Mouse (Mus musculus) CH12.LX (cell line): ENCODE results near the gene Ldha. TPM values are rescaled to one million over a fixed set of nuclear protein-coding genes. Genes with fewer than 3 reads are reported as not detected.

ENCODE experiments used
- DNase-seq: peaks from one replicate; pipeline ENCODE4 v3.0.0-alpha.2; 2013; ENCODE audit errors: extremely low read depth
- H3K27ac ChIP-seq: 2 replicates; pipeline ENCODE4 v1.5.1; 2012; ENCODE audit warnings: low read depth, mild to moderate bottlenecking, control low read depth, moderate library complexity; ENCODE audit not compliant: insufficient read depth
- H3K27me3 ChIP-seq: replicated peaks from 2 replicates; pipeline ENCODE3; 2012; ENCODE audit warnings: inconsistent platforms
- H3K36me3 ChIP-seq, 2 experiments: replicated peaks in 1 of 2; 2 replicates each; pipeline versions ENCODE3 to v1.6.1; 2012; ENCODE audit warnings: inconsistent platforms in 1 of 2, low read length in 1 of 2, mild to moderate bottlenecking in 1 of 2, mixed read lengths in 1 of 2, moderate library complexity in 1 of 2; ENCODE audit not compliant: control insufficient read depth in 1 of 2, insufficient read depth in 1 of 2
- H3K4me1 ChIP-seq, 2 experiments: 2 replicates each; pipeline ENCODE4 v1.6.1; 2012; ENCODE audit warnings: inconsistent platforms in 1 of 2, moderate library complexity in 1 of 2; ENCODE audit not compliant: insufficient read depth in 2 of 2, control insufficient read depth in 1 of 2
- H3K4me2 ChIP-seq: 2 replicates; pipeline ENCODE4 v1.6.1; 2012; ENCODE audit warnings: low read depth, mild to moderate bottlenecking, control low read depth; ENCODE audit not compliant: poor library complexity, insufficient read depth, severe bottlenecking
- H3K4me3 ChIP-seq, 3 experiments: fragments of 150-350 bp in 1 of 3; sonication (generic) in 1 of 3; replicated peaks in 1 of 3; 2 replicates each; pipeline versions ENCODE3 to v1.5.1; 2011 to 2012; ENCODE audit warnings: low read depth in 2 of 3, low read length in 2 of 3, mild to moderate bottlenecking in 2 of 3, moderate library complexity in 2 of 3, control low read depth in 1 of 3, improper control_type of control experiment in 1 of 3, inconsistent platforms in 1 of 3, mixed read lengths in 1 of 3; ENCODE audit not compliant: poor library complexity in 1 of 3
- H3K79me2 ChIP-seq: replicated peaks from 2 replicates; pipeline ENCODE4 v1.6.1; 2012; ENCODE audit warnings: mild to moderate bottlenecking, moderate library complexity; ENCODE audit not compliant: control insufficient read depth, poor library complexity, insufficient read depth, severe bottlenecking; ENCODE audit errors: extremely low read depth
- H3K9ac ChIP-seq: 2 replicates; pipeline ENCODE4 v1.6.1; 2012; ENCODE audit warnings: low read depth, mild to moderate bottlenecking, control low read depth, moderate library complexity; ENCODE audit not compliant: insufficient read depth
- H3K9me3 ChIP-seq: replicated peaks from 2 replicates; pipeline ENCODE3; 2012; ENCODE audit warnings: low read length, inconsistent platforms, mixed read lengths
- BHLHE40 ChIP-seq: IDR thresholded peaks from 2 replicates; pipeline ENCODE4 v1.6.1; 2011; ENCODE audit warnings: mild to moderate bottlenecking, low read depth, low read length, improper control_type of control experiment
- CHD1 ChIP-seq: IDR thresholded peaks from 2 replicates; pipeline ENCODE4 v1.6.1; 2012; ENCODE audit warnings: low read depth, low read length, improper control_type of control experiment, inconsistent platforms
- CHD2 ChIP-seq: IDR thresholded peaks from 2 replicates; pipeline ENCODE4 v1.6.1; 2011; ENCODE audit warnings: low read length, improper control_type of control experiment
- CTCF ChIP-seq, 2 experiments: IDR thresholded peaks in 1 of 2; conservative IDR thresholded peaks in 1 of 2; 2 replicates each; pipeline ENCODE4 v1.5.1; 2011 to 2012; ENCODE audit warnings: low read depth in 2 of 2, low read length in 2 of 2, improper control_type of control experiment in 1 of 2, inconsistent platforms in 1 of 2, mild to moderate bottlenecking in 1 of 2, moderate library complexity in 1 of 2
- ELF1 ChIP-seq: IDR thresholded peaks from 2 replicates; pipeline ENCODE4 v1.6.1; 2014; ENCODE audit warnings: low read depth, mild to moderate bottlenecking, inconsistent platforms, low read length, improper control_type of control experiment
- HCFC1 ChIP-seq: IDR thresholded peaks from 2 replicates; pipeline ENCODE4 v1.6.1; 2012; ENCODE audit warnings: low read depth, mild to moderate bottlenecking, inconsistent platforms, low read length, improper control_type of control experiment
- MAX ChIP-seq: IDR thresholded peaks from 2 replicates; pipeline ENCODE4 v1.6.1; 2011; ENCODE audit warnings: low read length, improper control_type of control experiment
- MYC ChIP-seq: IDR thresholded peaks from 2 replicates; pipeline ENCODE4 v1.6.1; 2011; ENCODE audit warnings: low read depth, mild to moderate bottlenecking, improper control_type of control experiment, low read length
- NELFE ChIP-seq: IDR thresholded peaks from 2 replicates; pipeline ENCODE4 v1.6.1; 2011; ENCODE audit warnings: low read depth, low read length, improper control_type of control experiment
- POLR2A ChIP-seq: IDR thresholded peaks from 2 replicates; pipeline ENCODE4 v1.6.1; 2011; ENCODE audit warnings: low read depth, mild to moderate bottlenecking, improper control_type of control experiment, low read length
- POLR2AphosphoS2 ChIP-seq: IDR thresholded peaks from 2 replicates; pipeline ENCODE4 v1.6.1; 2011; ENCODE audit warnings: low read depth, low read length, improper control_type of control experiment
- RAD21 ChIP-seq: IDR thresholded peaks from 2 replicates; pipeline ENCODE4 v1.6.1; 2011; ENCODE audit warnings: low read depth, mild to moderate bottlenecking, low read length, improper control_type of control experiment, moderate library complexity
- SIN3A ChIP-seq: IDR thresholded peaks from 2 replicates; pipeline ENCODE4 v1.6.1; 2012; ENCODE audit warnings: low read length, improper control_type of control experiment, inconsistent platforms
- UBTF ChIP-seq: IDR thresholded peaks from 2 replicates; pipeline ENCODE4 v1.6.1; 2012; ENCODE audit warnings: low read depth, mild to moderate bottlenecking, inconsistent platforms, low read length, improper control_type of control experiment, moderate library complexity
- USF2 ChIP-seq: conservative IDR thresholded peaks from 2 replicates; pipeline ENCODE4 v1.6.1; 2011; ENCODE audit warnings: low read depth, low read length, improper control_type of control experiment
- ZMIZ1 ChIP-seq: IDR thresholded peaks from 2 replicates; pipeline ENCODE4 v1.6.1; 2012; ENCODE audit warnings: low read depth, mild to moderate bottlenecking, inconsistent platforms, low read length, improper control_type of control experiment
- dilution Hi-C: fragments of 300-500 bp; cut with MboI; formaldehyde crosslinking; loops from 2 replicates; pipeline ENCODE4 v1.14.3; 2020; ENCODE audit warnings: low sequenced_read_pairs; ENCODE audit not compliant: extremely low pct_unique_long_range_greater_than_20kb, extremely low pct_ligation_motif_present
- in situ Hi-C: fragments of 300-500 bp; cut with MboI; formaldehyde crosslinking; loops from 3 replicates; pipeline ENCODE4 v1.14.3; 2019; ENCODE audit warnings: low sequenced_read_pairs, low pct_ligation_motif_present, low pct_unique_long_range_greater_than_20kb, mixed read lengths
- polyA plus RNA-seq: library from polyadenylated mRNA; unstranded; fragments of >175 nt; gene quantifications from 2 replicates; pipeline ENCODE4 v1.2.1, GENCODE M21; 2012; ENCODE audit warnings: low read depth; ENCODE audit not compliant: insufficient read length
- total RNA-seq, 2 experiments: library from RNA; depleted of rRNA; stranded (reverse); fragments of 300-350 nt in 1 of 2; fragments of >200 nt in 1 of 2; gene quantifications; 2 replicates each; pipeline ENCODE4 v1.2.3; 2012 to 2014

Ldha gene
- total and polyA plus RNA-seq, 3 experiments: 970 to 1,555 (median 1,199) TPM

GRCm38 (mm10) chr7:46855866-46856560 lies 14.7 kb downstream of the Ldha start:
- peaks cover 42 to 51% of the 10 kb centered on the region in 2 experiments for H3K36me3 ChIP-seq
- H3K27ac ChIP-seq: no peak overlapping the region
- no peak for DNase-seq
- TF ChIP-seq POLR2AphosphoS2: peak; percentile 96
- TF ChIP-seq NELFE: no peak
- peak; percentile 38; the same call in 1 of the 2 replicates for TF ChIP-seq CHD2
- 0 out of 4 replicates have a peak, but pooled peaks of 1 of the 2 experiments have one; percentile 4 for TF ChIP-seq CTCF (conservative IDR thresholded peaks at IDR 0.05 in 1 of 2, IDR thresholded peaks at IDR 0.05 in 1 of 2; ENCODE audit: low read depth in 2 of 2, low read length in 2 of 2)
- TF ChIP-seq POLR2A: 0 out of 2 replicates have a peak, but pooled peaks have one; percentile 29
- TF ChIP-seq ZMIZ1: peak; percentile 17; the same call in 1 of the 2 replicates
- H3K4me2 ChIP-seq: no peak overlapping the region
- no peaks in the 10 kb centered on the region for H3K79me2 ChIP-seq
- dilution Hi-C loops (no loop called here), in situ Hi-C loops (no loop called here)
- no peak overlapping the region for H3K4me3 ChIP-seq
- H3K4me1 ChIP-seq: peaks cover 0 to 3% of the 10 kb centered on the region in 2 experiments; a peak in 1 of 4 replicates
- no peaks in the 10 kb centered on the region for H3K9me3 ChIP-seq
- no peaks in the 10 kb centered on the region for H3K27me3 ChIP-seq
- H3K9ac ChIP-seq: no peak overlapping the region

- no peak overlapping the region for H3K4me2 ChIP-seq
- in situ Hi-C loops (no loop called here), dilution Hi-C loops (no loop called here)
- H3K79me2 ChIP-seq: no peaks in the 10 kb centered on the region
- no peaks in the 10 kb centered on the region for H3K4me1 ChIP-seq
- TF ChIP-seq USF2 (no peak), RAD21 (no peak), UBTF (no peak), POLR2AphosphoS2 (no peak), SIN3A (no peak), MYC (no peak), BHLHE40 (no peak), HCFC1 (no peak)
- peaks cover 30 to 38% of the 10 kb centered on the region in 2 experiments for H3K36me3 ChIP-seq
- no peak overlapping the region for H3K4me3 ChIP-seq
- H3K9me3 ChIP-seq: no peaks in the 10 kb centered on the region
- no peaks in the 10 kb centered on the region for H3K27me3 ChIP-seq
- H3K27ac ChIP-seq: no peak overlapping the region
- no peak overlapping the region for H3K9ac ChIP-seq
- DNase-seq: no peak
These were observed 16.2 kb downstream of the Ldha start for GRCm38 (mm10) chr7:46857436-46857835.

GRCm38 (mm10) chr7:46859031-46859430 lies 17.8 kb downstream of the Ldha start:
- in situ Hi-C loops: no loop called here

More at GRCm38 (mm10) chr7:46859031-46859430, 17.8 kb downstream of the Ldha start:
- H3K4me2 ChIP-seq: no peak overlapping the region
- no peak for TF ChIP-seq CHD2
- TF ChIP-seq ELF1: no peak
- no peak for TF ChIP-seq MAX
- no peak for TF ChIP-seq CHD1
- no peak for TF ChIP-seq CTCF (conservative IDR thresholded peaks at IDR 0.05 in 1 of 2, IDR thresholded peaks at IDR 0.05 in 1 of 2; ENCODE audit: low read depth in 2 of 2, low read length in 2 of 2)
- no peak for TF ChIP-seq POLR2AphosphoS2
- no peaks in the 10 kb centered on the region for H3K79me2 ChIP-seq
- H3K4me3 ChIP-seq: no peak overlapping the region
- dilution Hi-C loops: no loop called here
- H3K9me3 ChIP-seq: no peaks in the 10 kb centered on the region
- DNase-seq: no peak
- peaks cover 19 to 22% of the 10 kb centered on the region in 2 experiments for H3K36me3 ChIP-seq
- H3K4me1 ChIP-seq: no peaks in the 10 kb centered on the region
- no peak overlapping the region for H3K9ac ChIP-seq
- no peak overlapping the region for H3K27ac ChIP-seq
- no peaks in the 10 kb centered on the region for H3K27me3 ChIP-seq
